8 mouse cellular contexts compared by ENCODE assay signal in the genomic region with DNA sequence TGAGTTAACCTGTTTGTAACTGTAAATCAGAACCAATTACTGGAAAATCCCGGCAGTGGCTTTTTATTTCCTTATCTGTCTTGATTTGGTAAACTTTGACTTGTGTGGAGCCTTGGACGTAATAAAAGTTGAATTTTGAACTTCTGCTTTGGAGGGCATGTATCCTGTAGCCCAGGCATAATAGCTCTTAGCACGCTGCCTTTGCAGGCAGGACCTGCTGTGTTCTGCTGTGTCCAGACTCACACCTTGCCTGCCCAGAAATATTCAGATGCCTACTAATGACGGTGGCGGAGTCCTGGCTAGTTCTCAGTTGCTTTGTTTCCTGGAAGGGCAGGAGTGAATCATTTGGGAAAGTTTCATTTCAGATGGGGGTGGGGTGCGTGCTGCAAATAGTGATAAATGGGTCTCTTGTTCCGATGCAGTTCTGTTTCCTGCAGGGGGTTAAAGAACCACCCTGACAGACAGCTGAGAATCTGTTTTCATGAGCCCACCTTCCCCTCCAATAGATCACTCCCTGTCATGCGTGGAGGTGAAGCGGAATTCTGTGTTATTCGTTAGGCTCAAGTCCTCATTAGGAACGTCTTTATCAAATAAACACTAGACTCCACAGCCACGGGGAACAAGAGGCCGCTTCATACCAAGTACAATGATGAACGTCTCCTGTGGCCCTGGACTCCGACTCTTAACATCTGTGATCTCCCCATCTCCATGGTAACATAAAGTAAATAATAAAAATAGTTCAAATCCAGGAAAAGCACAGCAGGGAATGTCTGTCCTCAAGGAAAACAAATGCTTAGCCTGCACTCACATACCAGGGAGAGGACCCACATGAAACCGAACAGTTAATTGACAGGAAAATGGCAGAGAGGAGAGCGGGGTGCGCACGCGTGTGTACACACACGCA. TPM values are rescaled to one million over a fixed set of nuclear protein-coding genes. Genes with fewer than 3 reads are reported as not detected.
A peak's percentile ranks its signal among the peaks of the same experiment; 100 is the strongest.
DNase-seq lines count a peak whose midpoint lies in the region; ATAC-seq lines count a peak whose summit lies in the region.

No protein-coding gene starts in this region.

- H3K4me2 ChIP-seq in hindbrain, embryonic 12.5 days (replicated peaks): peak overlapping the region; percentile 11; the same call in 1 of the 2 replicates

- no peaks in the 10 kb centered on the region for H3K36me3 ChIP-seq in hindbrain, embryonic 12.5 days

- WGBS in hindbrain, embryonic 12.5 days: 48% methylated on average over 21 of the region's 21 CpGs

- no peak overlapping the region for H3K9ac ChIP-seq in hindbrain, embryonic 12.5 days

- no peak for ATAC-seq in hindbrain, embryonic 12.5 days (ENCODE audit: low FRiP score)
- ATAC-seq in cerebellum, adult (ENCODE audit: insufficient number of reproducible peaks, low FRiP score, low TSS enrichment): no peak

- H3K27me3 ChIP-seq in hindbrain, embryonic 12.5 days: no peaks in the 10 kb centered on the region

- peak overlapping the region; percentile 26; the same call in 1 of the 2 replicates for H3K27ac ChIP-seq in hindbrain, embryonic 12.5 days

- no peaks in the 10 kb centered on the region for H3K9me3 ChIP-seq in hindbrain, embryonic 12.5 days (replicated peaks)

- no peak overlapping the region for H3K4me3 ChIP-seq in hindbrain, embryonic 12.5 days

- peak; percentile 21 for DNase-seq in embryo, embryonic 10 days (ENCODE audit: low spot score)
- DNase-seq in embryo, embryonic 9.5 days (ENCODE audit: extremely low spot score): no peak
- peak; percentile 52 for DNase-seq in adrenal gland, postnatal 14 days
- DNase-seq in mesoderm, embryonic 11.5 days (ENCODE audit: low read depth, low spot score): peak; percentile 82
- DNase-seq in cerebellum, adult 18-20 months: no peak
- no peak for DNase-seq in thymus, postnatal 4 days

- peaks cover 19% of the 10 kb centered on the region for H3K4me1 ChIP-seq in hindbrain, embryonic 12.5 days

RNA-seq across cellular contexts. Expression of gene Cald1, which starts 54.7 kb away (rescaled TPM):
- 99.5 and 102 TPM in 2 replicates for total RNA-seq in adrenal gland, postnatal 14 days (2021)
- 175 and 198 TPM in 2 replicates for polyA plus RNA-seq in hindbrain, embryonic 12.5 days (2016; fragmentation: Nextera tagmentation; extraction: Ambion mirVana)

Comparison
In these comparisons a context has a peak if more than half of its experiments do, and no peak if none do; other contexts are left out.
1. DNase-seq: peak in embryo, embryonic 10 days (single experiment), adrenal gland, postnatal 14 days (single experiment) and mesoderm, embryonic 11.5 days (single experiment); none in embryo, embryonic 9.5 days (single experiment), cerebellum, adult 18-20 months (0 of 2) and thymus, postnatal 4 days (single experiment).